Mouse (Mus musculus): ENCODE data around the gene Il2rg. TPM values are rescaled to one million over a fixed set of nuclear protein-coding genes. Genes with fewer than 3 reads are reported as not detected.
A peak's percentile ranks its signal among the peaks of the same experiment; 100 is the strongest.

The Il2rg gene
- total RNA-seq (2021), result 1 to 10 TPM; 4.0 to 4.9 TPM

DNA sequence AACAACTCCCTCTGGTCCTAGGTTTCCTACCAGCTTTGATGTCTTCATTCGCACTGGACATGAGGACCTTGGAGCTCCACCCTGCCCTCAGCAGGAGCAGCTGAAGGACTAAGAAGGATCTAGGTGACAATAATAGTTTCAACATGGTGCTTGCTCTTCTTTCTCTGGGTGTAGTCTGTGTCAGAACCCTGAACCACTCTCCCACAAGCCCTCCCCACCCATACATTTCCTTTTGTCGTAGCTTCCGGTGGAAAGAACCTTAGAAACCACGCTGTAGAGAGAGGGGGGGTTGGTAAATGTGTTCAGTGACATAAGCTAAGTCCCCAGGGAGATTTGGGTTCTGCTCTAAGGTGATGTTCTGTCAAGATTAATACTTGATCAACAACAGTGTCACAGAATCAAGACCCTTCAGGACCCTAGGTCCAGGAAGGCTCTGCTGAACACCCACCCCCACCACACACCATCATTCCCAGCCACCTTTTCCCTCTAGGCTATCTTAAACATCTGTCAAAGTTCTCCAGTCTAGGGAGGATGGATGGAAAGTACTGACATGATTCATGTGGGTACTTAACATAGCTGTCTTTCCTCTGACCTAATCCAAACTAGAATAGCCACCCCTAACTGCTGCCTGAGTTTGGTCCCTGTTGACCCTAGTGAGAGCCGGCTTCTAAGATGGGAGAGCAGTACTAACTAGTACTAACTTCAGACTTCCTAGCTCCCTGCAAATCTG lies at the start of gene Il2rg:
Gene Il2rg, minus strand, starts transcription at position 231 of the 730 bp plus-strand sequence.
- no peak for DNase-seq
- intact Hi-C loops (cut with DNase I), result no loop called here

DNA sequence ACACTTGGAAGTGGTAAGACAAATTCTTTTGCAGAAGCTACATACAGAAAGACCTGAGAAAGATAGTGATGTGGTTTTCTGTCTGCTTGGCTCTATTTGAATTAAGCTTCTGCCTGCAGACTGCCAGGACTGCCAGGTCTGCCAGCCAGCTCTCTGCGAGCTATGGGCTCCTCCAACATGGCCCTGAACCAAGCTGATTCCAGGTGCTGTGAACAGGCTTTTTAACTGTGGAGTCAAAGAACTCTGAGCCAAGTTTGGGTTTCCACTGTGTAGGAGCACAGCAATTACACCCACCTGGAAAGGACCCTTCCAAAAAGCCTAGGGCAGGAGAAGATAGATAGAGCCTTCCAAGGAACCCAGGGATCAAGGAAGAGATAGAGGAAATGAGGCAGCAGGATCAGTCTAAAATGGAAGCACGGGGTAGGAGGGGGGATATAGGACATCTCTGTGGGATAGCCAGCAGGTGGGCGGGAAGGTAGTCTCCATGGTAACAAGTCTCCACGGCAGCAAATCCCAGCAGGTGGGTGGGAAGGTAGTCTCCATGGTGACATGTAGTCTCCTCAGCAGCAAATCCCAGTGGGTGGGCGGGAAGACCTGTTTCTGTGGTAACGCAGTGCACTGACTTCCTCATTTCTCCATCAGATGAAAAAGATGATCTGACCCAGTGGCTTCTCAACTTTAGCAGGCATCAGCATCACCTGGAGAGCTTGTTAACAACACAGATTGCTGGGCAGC lies 45.7 kb upstream of the Il2rg start:
- intact Hi-C loops (cut with DNase I), result no loop called here
- peak; percentile 38 for DNase-seq

DNA sequence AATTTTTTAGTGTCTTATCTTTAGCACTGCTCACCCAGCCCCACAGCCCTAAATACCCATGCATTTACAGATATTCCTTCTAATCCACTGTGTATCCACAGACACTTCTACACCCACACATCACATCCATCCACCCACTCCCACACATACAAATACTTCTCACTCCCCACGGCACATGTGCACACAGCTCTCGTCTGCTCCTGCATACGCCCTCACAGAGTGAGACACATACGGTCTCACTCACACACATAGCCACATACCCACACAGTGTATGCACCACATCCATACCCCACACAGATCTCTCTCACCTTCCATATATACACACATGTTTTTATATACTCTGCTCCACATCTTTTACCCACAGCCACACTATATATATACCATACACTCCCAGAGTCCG lies 41.2 kb upstream of the Il2rg start:
- DNase-seq, result no peak
- intact Hi-C loops (cut with DNase I), result no loop called here

DNA sequence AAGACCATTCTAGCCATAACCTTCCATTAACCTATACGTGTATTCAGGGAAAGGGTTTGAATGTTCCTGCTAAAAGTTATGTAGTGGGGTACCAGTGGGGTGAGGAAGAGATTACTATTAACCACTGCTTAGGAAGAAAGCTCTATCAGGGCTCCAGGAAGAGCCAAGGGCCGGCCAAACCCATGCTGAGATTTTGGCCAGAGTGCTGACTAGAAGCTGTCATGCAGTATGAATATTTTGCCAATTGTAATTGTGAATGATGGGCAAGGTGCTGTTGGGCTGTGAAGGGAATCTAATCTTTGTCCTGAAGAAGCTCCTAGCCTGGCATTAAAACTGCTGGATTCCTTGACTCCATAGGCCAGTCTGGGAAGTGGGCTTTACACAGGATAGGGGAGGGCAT lies 36.6 kb upstream of the Il2rg start:
- DNase-seq, result peak; percentile 35
- intact Hi-C loops (cut with DNase I), result no loop called here

DNA sequence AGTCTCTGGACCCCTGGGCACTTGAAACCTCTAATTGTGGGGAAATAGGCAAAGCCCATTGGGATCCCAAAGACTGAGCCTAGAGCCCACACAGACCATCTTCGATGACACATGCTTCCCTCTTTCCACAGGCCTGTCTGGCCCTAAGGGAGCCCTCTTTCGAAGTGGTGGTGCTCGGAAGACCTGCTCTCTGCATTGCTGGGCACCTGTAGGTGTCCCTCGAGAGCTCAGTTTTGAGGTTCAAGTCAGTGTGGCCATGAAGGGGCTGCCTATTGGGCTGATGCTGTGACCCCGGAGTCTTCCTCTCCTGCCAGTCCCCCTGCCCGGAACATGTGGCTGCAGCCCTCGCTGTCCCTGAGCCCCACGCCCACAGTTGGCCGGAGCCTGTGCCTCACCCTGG lies 33.6 kb upstream of the Il2rg start:
- intact Hi-C loops (cut with DNase I), result no loop called here
- DNase-seq, result no peak

DNA sequence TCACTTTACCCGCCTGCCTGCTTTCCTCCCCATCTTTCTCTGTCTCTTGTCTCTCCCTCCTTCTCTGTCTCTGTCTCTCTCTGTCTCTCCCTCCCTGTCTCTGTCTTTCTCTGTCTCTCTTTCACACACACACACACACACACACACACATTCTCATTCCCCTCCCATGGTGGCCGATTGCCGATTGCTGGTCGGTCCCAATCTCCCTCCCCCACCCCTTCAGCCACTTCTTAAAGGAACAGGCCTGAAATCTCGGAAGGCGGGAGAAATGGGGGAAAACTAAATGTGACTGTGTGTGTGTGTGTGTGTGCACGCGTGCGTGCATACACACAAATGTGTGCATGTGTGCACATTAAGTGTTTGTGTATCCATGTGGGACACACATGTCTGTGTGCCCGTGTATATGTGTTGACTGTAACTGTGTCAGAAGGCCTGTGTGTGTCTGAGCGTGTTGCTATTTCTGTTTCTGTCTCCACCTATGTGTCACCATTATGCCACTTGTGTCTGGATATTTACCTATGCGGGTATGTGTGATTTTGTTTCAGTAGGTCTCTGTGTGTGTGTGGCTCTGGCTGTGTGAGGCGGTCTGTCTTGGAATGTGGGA lies 32.5 kb upstream of the Il2rg start:
- DNase-seq, result peak; percentile 47
- intact Hi-C loops (cut with DNase I), result no loop called here

DNA sequence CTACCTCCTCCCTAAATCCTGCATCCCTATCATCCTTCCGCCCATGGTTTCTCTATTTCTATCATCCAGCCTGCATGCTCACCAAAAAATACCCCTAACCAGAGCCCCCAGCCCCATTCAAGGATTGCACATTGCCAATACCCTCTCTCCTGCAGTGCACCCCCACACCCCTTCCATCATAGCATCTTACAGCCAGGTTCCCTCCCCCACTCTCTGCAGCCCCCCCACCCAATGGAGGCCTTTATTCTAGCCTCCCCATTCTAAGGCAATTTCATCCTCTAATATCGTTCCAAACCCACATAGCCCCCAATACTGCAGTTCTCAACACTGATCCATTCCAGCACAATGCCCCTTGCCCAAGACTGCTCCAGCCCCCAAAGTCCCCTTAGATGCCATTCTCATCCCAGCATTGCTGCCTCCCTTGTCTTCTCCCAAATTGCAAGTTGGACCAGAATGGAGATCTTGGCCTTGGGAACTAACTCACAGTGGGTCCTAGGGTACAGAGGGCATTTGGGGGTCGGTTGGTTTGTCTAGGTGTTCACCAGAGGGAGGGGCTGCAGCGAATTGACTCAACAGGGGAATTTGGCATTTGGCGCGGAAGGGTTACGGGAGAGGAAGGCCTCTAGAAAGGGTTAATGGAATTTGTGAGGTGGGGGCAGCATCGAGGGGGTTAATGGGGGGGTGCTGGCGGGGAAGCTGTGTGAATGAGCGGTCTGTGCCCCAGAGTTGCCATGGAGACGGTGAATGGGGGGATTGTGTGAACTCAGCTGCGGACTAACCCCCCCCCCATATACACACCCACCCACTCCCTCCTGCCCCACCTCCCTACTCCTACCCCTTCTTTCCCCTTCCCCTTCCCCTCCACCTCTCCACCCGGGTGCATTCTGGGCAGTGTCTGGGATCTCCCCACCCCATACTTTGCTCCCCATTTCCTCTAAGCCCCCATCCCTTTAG lies 31.7 kb upstream of the Il2rg start:
- DNase-seq, result peak; percentile 48
- intact Hi-C loops (cut with DNase I), result no loop called here

DNA sequence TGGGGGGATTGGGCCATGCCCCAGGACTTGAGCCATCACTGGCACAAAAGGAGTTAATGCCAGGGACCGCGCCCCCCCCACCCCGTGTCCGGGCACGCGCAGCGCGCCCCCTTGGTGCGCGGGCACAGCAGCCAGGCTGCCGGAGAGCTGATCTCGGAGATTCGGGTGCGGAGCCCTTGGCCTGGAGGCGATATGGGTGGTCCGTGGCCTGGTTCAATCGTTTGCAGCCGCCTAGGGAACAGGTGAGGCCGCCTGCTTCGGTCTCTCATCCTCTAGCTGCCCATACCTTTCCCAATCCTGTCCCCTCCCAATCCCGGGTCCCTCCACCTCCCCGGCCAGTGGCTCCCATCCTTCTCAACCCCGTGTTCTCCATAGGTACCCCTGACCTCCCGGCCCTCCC lies 31.0 kb upstream of the Il2rg start, which contains the start of gene Nlgn3:
Gene Nlgn3, plus strand, starts transcription at position 114 of the 400 bp plus-strand sequence.
- intact Hi-C loops (cut with DNase I), result no loop called here
- peak; percentile 67 for DNase-seq

DNA sequence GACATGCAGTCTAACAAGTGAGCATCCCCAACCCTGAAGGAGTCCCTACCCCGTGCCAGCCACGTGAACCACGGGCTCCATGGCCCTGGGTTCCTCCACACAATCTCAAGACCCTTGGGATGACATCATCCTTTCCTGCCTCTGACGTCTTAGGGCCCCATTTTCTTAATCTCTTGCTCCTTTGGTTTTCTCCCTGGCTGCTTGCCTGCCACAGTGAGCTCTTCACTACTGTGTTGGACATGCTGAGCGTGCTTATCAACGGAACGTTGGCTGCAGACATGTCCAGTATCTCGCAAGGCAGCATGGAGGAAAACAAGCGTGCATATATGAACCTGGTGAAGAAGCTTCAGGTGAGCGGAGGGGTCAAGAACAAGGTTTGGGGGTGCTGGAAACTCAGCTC lies 22.1 kb upstream of the Il2rg start:
- intact Hi-C loops (cut with DNase I), result no loop called here
- DNase-seq, result no peak

DNA sequence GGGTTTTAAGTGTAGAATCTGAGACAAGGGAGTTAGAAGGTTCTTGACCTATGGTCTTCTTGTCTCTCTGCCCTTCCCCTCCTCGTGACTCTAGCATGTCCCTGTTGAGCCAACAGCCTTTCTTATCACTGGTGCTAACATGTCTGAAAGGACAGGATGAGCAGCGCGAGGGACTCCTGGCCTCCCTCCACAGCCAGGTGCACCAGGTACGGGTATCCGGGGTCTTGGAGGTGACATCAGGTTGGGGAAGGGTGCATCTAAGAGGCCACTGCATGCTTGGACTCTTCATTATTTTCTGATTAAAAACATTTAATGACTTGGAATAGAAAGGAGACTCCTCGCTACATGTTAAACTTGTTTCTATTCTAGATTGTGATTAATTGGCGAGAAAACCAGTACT lies 21.0 kb upstream of the Il2rg start:
- intact Hi-C loops (cut with DNase I), result loop anchor here (10.0 kb wide), 1 partner anchor 154 kb away; no protein-coding TSS in a partner anchor
- DNase-seq, result no peak

DNA sequence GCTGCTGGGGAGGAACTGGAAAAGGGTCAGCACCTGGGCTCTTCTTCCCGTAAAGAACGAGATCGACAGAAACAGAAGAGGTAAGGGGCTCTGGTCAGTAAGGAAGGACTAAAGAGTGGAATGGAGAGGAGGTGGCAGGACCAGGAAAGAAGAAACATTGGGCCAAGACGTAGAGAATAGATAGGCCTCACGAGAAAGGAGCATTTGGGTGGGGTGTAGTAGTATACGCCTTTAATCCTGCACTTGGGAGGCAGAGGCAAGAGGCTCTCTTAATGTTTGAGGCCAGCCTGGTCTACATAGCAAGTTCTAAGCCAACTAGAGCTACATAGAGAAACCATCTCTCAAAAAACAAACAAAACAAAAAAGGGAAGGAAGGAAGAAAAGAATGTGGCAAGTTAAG lies 20.4 kb upstream of the Il2rg start:
- no peak for DNase-seq
- intact Hi-C loops (cut with DNase I), result loop anchor here (10.0 kb wide), 1 partner anchor 154 kb away; no protein-coding TSS in a partner anchor

DNA sequence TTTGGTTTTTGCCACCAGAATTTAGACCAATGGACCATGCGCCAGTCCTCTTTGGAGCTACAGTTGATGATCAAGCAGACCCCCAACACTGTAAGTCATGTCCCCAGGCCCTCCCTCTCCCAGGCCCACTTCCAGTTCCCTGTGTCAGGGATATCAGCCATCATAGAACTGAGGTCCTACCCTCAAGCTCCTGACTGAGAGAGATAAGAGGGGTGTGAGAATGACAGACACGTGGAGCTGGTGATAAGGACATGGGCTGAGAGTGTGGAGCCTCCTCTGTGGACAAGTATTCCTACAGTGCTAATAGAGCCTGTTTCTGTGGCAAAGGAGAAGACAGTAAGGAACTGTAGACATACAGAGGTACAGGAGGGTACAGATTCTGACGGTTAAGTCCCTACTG lies 19.5 kb upstream of the Il2rg start:
- DNase-seq, result no peak
- intact Hi-C loops (cut with DNase I), result loop anchor here (10.0 kb wide), 1 partner anchor 153 kb away; no protein-coding TSS in a partner anchor

DNA sequence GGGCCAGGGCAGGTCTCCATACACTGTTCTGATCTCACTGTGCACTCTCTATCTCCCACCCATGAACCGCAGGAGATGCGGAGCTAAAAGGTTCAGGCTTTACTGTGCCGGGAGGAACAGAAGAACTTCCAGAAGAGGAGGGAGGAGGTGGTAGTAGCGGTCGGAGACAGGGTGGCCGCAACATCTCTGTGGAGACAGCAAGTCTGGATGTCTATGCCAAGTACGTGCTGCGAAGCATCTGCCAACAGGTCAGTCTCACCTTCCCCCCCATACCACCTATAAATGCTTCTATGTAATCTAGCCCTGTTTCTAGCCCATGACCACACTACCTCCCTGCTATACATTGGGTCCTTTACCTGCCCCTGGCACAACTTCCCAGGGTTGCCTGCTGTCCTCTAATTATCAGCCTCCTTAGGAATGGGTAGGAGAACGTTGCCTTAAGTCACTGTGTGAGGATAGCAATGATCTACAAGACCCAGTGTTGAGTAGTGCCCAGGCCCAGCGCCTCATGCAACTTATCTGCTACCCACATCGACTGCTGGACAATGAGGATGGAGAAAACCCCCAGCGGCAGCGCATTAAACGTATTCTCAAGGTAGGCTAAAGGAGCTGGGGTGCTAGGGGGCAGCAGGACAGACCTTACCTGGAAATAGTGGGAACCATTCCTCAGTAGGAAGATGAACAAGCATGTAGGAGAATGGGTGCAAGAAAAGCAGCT lies 18.1 kb upstream of the Il2rg start:
- intact Hi-C loops (cut with DNase I), result loop anchor here (10.0 kb wide), 1 partner anchor 151 kb away; no protein-coding TSS in a partner anchor
- no peak for DNase-seq

DNA sequence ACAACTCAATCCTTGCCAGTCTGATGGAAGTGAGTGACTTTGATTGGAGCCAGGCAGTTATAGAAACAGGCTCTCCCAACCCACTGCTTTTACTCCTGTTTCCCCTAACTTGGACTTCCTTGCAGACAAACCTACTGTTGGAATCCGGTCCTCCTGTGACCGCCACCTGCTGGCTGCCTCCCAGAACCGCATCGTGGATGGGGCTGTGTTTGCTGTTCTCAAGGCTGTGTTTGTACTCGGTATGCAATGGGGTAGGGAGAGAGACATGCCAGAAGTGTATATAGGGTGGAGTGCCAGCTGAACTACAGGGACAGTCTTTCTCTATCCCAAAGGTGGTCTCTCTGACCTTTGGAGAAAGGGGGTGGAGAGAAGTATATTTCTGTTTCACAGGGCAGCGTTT lies 17.5 kb upstream of the Il2rg start:
- intact Hi-C loops (cut with DNase I), result loop anchor here (10.0 kb wide), 1 partner anchor 151 kb away; no protein-coding TSS in a partner anchor
- DNase-seq, result peak; percentile 57

DNA sequence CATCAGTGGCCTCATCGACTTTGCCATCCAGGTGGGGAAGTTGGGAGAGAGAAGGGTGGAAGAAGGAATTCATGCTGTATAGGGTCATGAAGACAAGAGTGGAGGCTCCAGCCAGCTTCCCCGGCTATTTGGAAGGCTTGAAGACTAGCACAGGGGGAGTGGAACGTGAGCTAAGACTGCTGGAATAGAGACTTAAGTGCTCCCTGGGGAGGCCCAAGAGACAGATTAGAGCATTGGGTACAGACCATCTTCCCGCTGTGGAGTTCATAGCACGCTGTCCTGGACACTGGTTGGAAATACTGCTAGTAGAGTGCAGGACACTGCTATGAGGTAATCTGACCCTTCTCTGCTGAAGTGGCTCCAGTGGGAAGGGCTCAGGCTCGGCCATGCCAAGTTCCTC lies 14.8 kb upstream of the Il2rg start:
- intact Hi-C loops (cut with DNase I), result loop anchor here (10.0 kb wide), 1 partner anchor 148 kb away; no protein-coding TSS in a partner anchor
- no peak for DNase-seq

DNA sequence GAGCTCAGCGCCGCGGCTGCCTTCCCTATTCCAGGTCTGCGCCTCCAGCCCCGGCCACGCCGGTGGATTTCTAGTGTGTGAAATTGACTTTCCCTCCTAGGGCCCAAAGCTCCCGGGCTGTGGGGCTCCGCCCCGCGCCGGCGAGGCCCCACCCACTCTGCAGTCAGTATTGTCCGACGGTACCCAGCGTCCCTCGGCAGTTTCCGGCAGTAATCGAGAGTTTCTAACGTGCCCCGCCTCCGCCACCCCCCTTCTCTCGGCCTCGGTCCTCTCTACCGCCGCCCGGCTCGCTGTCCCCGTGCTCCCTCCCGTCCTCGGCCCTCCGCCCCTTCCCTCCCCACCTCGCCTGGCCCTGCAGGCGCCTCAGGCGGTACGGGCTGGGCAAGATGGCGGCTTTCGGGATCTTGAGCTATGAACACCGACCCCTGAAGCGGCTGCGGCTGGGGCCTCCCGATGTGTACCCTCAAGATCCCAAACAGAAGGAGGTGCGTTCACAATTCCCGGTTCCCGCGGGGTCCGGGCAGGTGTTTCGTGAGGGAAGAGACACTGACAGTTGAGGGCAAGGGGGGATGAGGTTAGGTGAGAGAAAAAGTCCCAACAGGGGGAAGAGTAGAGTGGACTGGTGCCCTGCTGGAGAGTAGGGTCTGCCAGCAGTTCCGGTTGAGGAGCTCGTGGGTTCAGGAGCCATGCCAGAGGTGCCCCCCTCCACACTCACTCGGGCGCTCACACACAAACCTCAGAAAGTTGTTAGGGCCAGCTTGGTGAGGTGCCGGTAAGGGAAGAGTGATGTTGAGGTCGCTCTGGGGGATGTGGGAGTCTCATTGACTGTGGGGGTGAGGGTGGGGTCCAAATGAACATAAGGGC lies 6.1 kb upstream of the Il2rg start, which contains the start of gene Med12:
Gene Med12, plus strand, starts transcription at position 156 of the 864 bp plus-strand sequence.
- peak; percentile 90 for DNase-seq
- intact Hi-C loops (cut with DNase I), result no loop called here

DNA sequence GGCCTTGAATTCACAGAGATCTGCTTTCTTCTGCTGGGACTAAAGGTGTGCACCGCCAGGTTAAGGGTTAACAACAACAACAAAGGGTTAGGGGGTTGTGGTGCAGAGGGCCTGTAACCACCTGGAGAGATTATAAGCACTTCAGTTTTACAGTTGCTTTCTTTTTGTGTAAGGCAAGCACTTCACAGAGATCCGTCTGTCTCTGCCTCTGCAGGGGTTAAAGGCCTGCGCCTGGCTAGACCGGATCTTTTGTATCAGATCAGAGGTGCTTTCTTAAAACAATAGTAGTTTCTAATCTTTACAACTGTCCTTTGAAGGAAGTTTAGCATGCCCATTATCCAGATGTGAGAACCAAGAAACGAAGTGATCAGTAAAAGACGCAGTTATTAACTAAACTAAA lies 5.4 kb upstream of the Il2rg start:
- DNase-seq, result no peak
- intact Hi-C loops (cut with DNase I), result no loop called here

DNA sequence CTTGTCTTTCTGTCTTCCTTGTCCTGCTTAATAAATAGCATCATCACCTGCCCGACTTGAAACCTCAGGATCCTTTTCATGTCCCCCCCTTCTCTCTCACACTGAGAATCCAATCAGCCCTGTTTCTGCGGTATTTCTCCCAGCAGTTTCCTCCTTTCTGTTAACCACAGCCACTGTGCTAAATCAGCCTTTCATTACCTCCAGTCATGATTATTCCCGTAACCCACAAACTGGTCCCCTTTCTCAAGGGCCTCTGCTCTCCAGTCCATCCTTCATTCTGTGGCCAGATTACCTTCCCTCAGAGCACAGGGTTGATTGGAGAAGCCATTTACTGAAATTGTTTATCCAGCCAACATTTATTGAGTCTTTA lies 685 bp upstream of the Il2rg start, which contains the start of gene Gm20489:
Gene Gm20489, minus strand, starts transcription at position 269 of the 370 bp plus-strand sequence.
- DNase-seq, result no peak

DNA sequence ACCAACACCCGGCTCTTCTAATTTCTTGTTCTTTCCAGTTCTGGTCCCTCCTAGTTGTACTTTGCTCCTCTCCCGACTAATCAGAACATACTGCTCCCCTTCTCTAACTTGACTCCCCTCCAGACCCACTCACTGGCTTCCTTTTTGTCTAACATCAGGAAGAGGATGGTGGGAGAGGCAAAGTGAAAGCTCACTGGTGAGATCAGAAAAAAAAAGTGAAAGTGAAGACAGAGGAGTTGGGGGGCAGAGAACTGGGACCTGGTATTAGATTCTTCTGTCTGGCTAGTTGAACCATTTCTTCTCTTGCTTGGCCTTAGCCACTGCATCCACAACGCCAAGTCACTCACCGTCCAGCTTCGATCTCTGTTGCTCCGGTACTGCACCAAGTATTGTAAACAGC lies 1.4 kb downstream of the Il2rg start:
- no peak for DNase-seq
- intact Hi-C loops (cut with DNase I), result no loop called here

More for the DNA sequence above, 685 bp upstream of the Il2rg start, which contains the start of gene Gm20489:
- intact Hi-C loops (cut with DNase I), result no loop called here
